Mouse (Mus musculus) ES-E14 (cell line): ENCODE results near the gene Ncam1.

Experiments used
- CHD2 ChIP-seq: IDR thresholded peaks from 2 replicates; pipeline ENCODE4 v1.6.1; 2014; ENCODE audit warnings: mild to moderate bottlenecking, low read depth, low read length, inconsistent platforms
- HCFC1 ChIP-seq: IDR thresholded peaks from 2 replicates; pipeline ENCODE4 v1.6.1; 2012; ENCODE audit warnings: low read length, inconsistent platforms, borderline replicate concordance; ENCODE audit not compliant: insufficient read depth
- MAFK ChIP-seq: IDR thresholded peaks from 2 replicates; pipeline ENCODE4 v1.6.1; 2014; ENCODE audit warnings: mild to moderate bottlenecking, low read depth, low read length, inconsistent platforms; ENCODE audit not compliant: insufficient read depth
- ZC3H11A ChIP-seq: IDR thresholded peaks from 2 replicates; pipeline ENCODE4 v1.6.1; 2012; ENCODE audit warnings: low read depth, mild to moderate bottlenecking, inconsistent platforms, low read length, borderline replicate concordance
- ZNF384 ChIP-seq: IDR thresholded peaks from 2 replicates; pipeline ENCODE4 v1.6.1; 2012; ENCODE audit warnings: low read depth, low read length, inconsistent platforms

- TF ChIP-seq ZC3H11A (no peak), ZNF384 (no peak), HCFC1 (no peak), MAFK (no peak), CHD2 (no peak)
Observed at GRCm38 (mm10) chr9:49781016-49781772, 17.5 kb downstream of the Ncam1 start.
